Mouse (Mus musculus): ENCODE data around the gene Rad51c.

DNA sequence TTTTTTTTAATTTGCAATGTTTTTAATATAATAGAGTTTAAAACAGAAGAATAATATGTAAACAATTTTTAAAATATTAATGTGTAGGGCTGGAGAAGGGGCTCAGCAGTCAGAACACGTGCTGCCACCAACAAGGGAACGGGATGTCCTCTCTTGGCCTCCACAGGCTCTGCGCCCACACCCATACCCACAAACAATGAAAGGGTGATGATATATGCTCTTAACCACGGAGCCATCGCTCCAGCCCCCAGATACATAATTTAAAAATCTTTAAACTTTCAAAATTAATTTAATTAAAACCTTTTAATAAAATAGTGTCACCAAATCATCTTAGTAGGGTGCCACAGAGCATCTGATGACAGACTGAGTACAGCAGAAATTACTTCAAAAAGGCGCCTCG, 37.7 kb downstream of the Rad51c start:
- TF ChIP-seq CTCF (IDR thresholded peaks at IDR 0.05; ENCODE audit: extremely low read depth, insufficient read depth, insufficient read length, insufficient replicate concordance) (no peak), POLR2A (IDR thresholded peaks at IDR 0.05; ENCODE audit: low read depth, low read length) (no peak)
